Mouse (Mus musculus): Measurements from ENCODE around the gene Gfi1b. TPM values are rescaled to one million over a fixed set of nuclear protein-coding genes. Genes with fewer than 3 reads are reported as not detected.

The Gfi1b gene
- total RNA-seq, 4 experiments from 2014 or later: not detected

Small RNAs within 50 kb of the gene (microRNA-seq; reads per million reads assigned to microRNA genes)
- 0 reads per million in 2 experiments for gene Gm22824

Other genes with a start within 250 kb of the Gfi1b start
- gene Ppp1r26, start 175.2 kb downstream of the Gfi1b start, total RNA-seq (2022): 10 to 100 TPM in 2 of 4 experiments, 1 to 10 TPM in 2; 6.2 to 14.0 (median 10.4) TPM
- under 1 TPM in 3 of 4 experiments, not detected in 1; 0.49 to 0.99 (median 0.89) TPM for gene 1700007K13Rik, start 155.7 kb downstream of the Gfi1b start, total RNA-seq (2022)
- 10 to 100 TPM; 39.7 to 52.1 (median 46.1) TPM for gene Mrps2, start 153.9 kb downstream of the Gfi1b start, total RNA-seq (2022)
- gene Gbgt1, start 125.1 kb downstream of the Gfi1b start, total RNA-seq (2022): 10 to 100 TPM in 1 of 4 experiments, 1 to 10 TPM in 3; 4.8 to 12.6 (median 6.7) TPM
- gene Gm10134, start 115.9 kb downstream of the Gfi1b start, total RNA-seq (2022): 1 to 10 TPM; 3.0 to 5.1 (median 4.7) TPM
- gene Ralgds, start 108.9 kb downstream of the Gfi1b start, total RNA-seq (2022): 10 to 100 TPM; 33.3 to 51.0 (median 38.6) TPM
- not detected for gene Cel, start 58.6 kb downstream of the Gfi1b start, total RNA-seq (2022)
- 10 to 100 TPM; 21.4 to 26.3 (median 23.4) TPM for gene Gtf3c5, start 38.2 kb downstream of the Gfi1b start, total RNA-seq (2022)
- 10 to 100 TPM; 20.0 to 30.8 (median 25.2) TPM for gene Tsc1, start 19.2 kb upstream of the Gfi1b start, total RNA-seq (2022)
- under 1 TPM in 3 of 4 experiments, not detected in 1; 0.52 to 0.77 (median 0.75) TPM for gene Spaca9, start 77.7 kb upstream of the Gfi1b start, total RNA-seq (2022)
- under 1 TPM; 0.20 to 0.80 (median 0.62) TPM for gene Ak8, start 78.2 kb upstream of the Gfi1b start, total RNA-seq (2022)
- 10 to 100 TPM; 35.2 to 45.4 (median 35.6) TPM for gene Gtf3c4, start 218.4 kb upstream of the Gfi1b start, total RNA-seq (2022)
- 10 to 100 TPM in 2 of 4 experiments, 1 to 10 TPM in 2; 8.9 to 13.2 (median 9.8) TPM for gene Ddx31, start 218.4 kb upstream of the Gfi1b start, total RNA-seq (2022)